Mouse (Mus musculus): Measurements from ENCODE around the gene Casc1.

GRCm38 (mm10) chr6:145135295-145135694 lies 75.5 kb downstream of the Casc1 start:
- TF ChIP-seq BHLHE40 (IDR thresholded peaks at IDR 0.05; ENCODE audit: low read depth, low read length) (no peak), EP300 (IDR thresholded peaks at IDR 0.05; ENCODE audit: low read length) (no peak), MAFK (IDR thresholded peaks at IDR 0.05; ENCODE audit: insufficient replicate concordance, low read length) (no peak), POLR2A (IDR thresholded peaks at IDR 0.05; ENCODE audit: low read depth, low read length) (no peak), USF1 (IDR thresholded peaks at IDR 0.05; ENCODE audit: low read depth, low read length) (no peak), ZC3H11A (IDR thresholded peaks at IDR 0.05; ENCODE audit: low read depth, low read length) (no peak), JUN (IDR thresholded peaks at IDR 0.05; ENCODE audit: insufficient read depth, low read depth, low read length) (no peak), CTCF (conservative IDR thresholded peaks at IDR 0.05 in 1 of 2, IDR thresholded peaks at IDR 0.05 in 1 of 2; ENCODE audit: low read depth in 2 of 2, low read length in 2 of 2) (no peak), MXI1 (IDR thresholded peaks at IDR 0.05; ENCODE audit: low read depth, low read length) (no peak), HCFC1 (IDR thresholded peaks at IDR 0.05; ENCODE audit: low read depth, low read length) (no peak), E2F4 (IDR thresholded peaks at IDR 0.05; ENCODE audit: insufficient replicate concordance, low read depth, low read length) (no peak)
